Mouse (Mus musculus): ENCODE results near the gene Cxcl17. TPM values are rescaled to one million over a fixed set of nuclear protein-coding genes. Genes with fewer than 3 reads are reported as not detected.

Gene Cxcl17
- total RNA-seq, 1 experiment from 2014 or later = not detected

DNA sequence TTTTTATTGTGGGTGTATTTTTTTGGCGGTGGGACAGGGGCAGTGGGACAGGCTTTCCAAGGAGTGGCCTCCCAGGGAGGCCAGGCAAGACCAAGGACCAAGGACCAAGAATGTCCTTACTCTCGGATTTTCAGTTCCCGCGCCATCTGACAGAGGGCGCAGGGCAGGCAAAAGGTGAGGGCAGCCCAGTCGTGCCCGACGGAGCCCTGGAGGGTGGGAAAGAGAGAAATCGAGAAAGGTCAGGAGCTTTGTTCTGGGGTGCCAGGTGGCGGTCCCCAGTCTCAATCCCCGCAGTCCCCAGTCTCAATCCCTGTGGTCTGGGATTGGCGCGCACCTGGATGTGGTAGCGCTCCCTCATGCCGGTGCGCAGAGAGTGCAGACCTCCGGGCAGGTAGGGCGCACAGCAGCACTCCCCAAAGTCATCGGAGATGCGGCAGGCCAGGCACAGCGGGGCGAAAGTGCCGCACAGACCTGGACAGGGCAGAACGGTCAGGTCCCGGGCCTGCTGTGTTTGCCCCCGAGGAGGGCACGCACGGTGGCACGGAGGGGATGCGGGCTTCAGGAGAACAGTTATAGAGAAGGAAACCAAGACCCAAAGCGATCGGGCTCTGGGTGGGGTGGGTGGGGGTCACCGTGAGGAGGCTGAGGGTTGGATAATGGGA is 44.9 kb downstream of the Cxcl17 start:
- no peak for DNase-seq

DNA sequence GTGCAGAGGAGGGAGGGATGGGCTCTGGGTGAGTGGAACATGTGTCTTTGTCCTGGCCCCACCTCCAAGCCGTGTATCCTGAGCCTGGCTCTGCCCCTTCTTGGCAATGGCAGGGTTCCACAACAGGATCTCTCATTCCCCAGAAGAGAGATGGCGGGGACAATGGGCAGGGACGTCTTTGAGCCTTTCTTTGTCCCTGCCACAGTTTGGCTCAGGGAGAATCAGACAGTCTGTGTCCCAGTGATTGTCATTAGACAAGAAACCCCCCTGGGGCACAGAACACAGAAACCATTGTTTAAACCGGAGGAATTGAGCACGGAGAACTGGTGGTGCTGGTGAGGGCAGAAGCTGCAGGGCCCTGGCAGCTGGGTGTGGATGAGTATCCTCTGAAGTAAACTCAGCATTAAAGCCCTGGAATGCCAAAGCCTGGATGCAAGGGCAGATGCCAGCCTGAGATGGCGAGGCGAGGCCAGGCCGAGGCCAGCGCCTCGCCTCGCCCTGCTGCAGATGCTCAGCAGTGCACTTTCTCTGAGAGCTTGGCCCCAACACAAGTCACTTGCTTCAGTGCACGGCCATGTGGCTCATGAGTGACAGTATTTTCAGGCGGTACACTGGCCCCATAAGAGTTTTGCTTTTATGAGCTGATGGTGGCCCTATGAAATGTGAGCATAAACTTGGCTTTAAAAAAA is 46.6 kb downstream of the Cxcl17 start:
- no peak for DNase-seq

DNA sequence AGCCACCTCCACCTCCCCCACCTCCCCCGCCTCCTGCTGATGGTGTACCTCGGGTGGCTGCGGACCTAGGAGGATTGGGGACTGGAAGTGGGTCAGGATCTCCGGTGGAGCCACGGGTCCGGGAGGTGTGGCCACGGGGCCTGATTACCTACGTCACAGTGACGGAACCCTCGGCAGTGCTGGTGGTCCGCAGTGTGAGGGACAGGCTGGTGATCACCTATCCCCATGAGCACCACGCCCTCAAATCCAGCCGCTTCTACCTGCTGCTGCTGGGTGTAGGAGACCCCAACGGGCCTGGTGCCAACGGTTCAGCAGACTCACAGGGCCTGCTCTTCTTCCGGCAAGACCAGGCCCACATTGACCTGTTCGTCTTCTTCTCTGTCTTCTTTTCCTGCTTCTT is 49.1 kb downstream of the Cxcl17 start:
- DNase-seq = no peak

GRCm38 (mm10) chr7:25363151-25363550 is 49.5 kb downstream of the Cxcl17 start:
- DNase-seq = peak; percentile 63

DNA sequence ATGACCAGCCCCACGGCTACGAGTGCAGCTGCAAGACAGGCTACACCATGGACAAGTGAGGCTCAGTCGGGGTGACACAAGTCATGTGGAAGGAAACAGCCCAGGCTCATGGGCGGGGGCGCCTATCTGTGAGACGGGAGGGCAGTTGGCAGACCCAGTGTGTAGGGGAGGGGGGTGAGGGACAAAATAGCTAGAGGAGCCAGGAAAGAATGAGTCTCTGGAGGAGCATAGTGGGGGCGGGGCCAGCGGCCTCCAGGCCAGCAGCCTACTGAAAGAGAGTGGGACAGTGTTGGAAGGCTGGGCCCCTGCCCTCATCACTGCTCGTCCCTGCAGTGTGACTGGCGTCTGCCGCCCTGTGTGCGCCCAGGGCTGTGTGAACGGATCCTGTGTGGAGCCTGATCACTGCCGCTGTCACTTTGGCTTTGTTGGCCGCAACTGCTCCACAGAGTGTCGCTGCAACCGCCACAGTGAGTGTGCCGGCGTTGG is 53.9 kb downstream of the Cxcl17 start:
- DNase-seq = no peak

Other genes starting within 250 kb of the Cxcl17 start
- 0.67 and 1.0 TPM in 2 replicates for gene Pou2f2, start 233.2 kb downstream of the Cxcl17 start, total RNA-seq (2021)
- gene Dedd2, start 192.3 kb downstream of the Cxcl17 start, total RNA-seq (2021) = 17.5 and 18.0 TPM in 2 replicates
- 14.6 and 16.0 TPM in 2 replicates for gene Zfp526, start 191.5 kb downstream of the Cxcl17 start, total RNA-seq (2021)
- gene Gsk3a, start 175.0 kb downstream of the Cxcl17 start, total RNA-seq (2021) = 97.4 and 108 TPM in 2 replicates
- gene Erf, start 162.1 kb downstream of the Cxcl17 start, total RNA-seq (2021) = 19.4 and 33.2 TPM in 2 replicates
- gene Cic, start 145.2 kb downstream of the Cxcl17 start, total RNA-seq (2021) = 134 and 146 TPM in 2 replicates
- 31.9 and 35.8 TPM in 2 replicates for gene Pafah1b3, start 114.9 kb downstream of the Cxcl17 start, total RNA-seq (2021)
- gene Prr19, start 111.5 kb downstream of the Cxcl17 start, total RNA-seq (2021) = not detected in 2 replicates
- 1.6 and 3.7 TPM in 2 replicates for gene Tmem145, start 106.8 kb downstream of the Cxcl17 start, total RNA-seq (2021)
- gene Megf8, start 95.7 kb downstream of the Cxcl17 start, total RNA-seq (2021) = 56.9 and 77.1 TPM in 2 replicates
- gene Cnfn, start 43.2 kb downstream of the Cxcl17 start, total RNA-seq (2021) = not detected in 2 replicates
- gene Lipe, start 14.2 kb downstream of the Cxcl17 start, total RNA-seq (2021) = 295 and 303 TPM in 2 replicates
- 19.9 and 22.7 TPM in 2 replicates for gene Ceacam1, start 64.7 kb upstream of the Cxcl17 start, total RNA-seq (2021)
- 2.3 and 2.7 TPM in 2 replicates for gene Ceacam2, start 127.0 kb upstream of the Cxcl17 start, total RNA-seq (2021)
- not detected in 2 replicates for gene Erich4, start 203.0 kb upstream of the Cxcl17 start, total RNA-seq (2021)
- 29.1 and 33.1 TPM in 2 replicates for gene Dmac2, start 206.5 kb upstream of the Cxcl17 start, total RNA-seq (2021)
- gene B3gnt8, start 213.8 kb upstream of the Cxcl17 start, total RNA-seq (2021) = 0.90 and 2.8 TPM in 2 replicates
- 180 and 185 TPM in 2 replicates for gene Bckdha, start 246.1 kb upstream of the Cxcl17 start, total RNA-seq (2021)
- gene Exosc5, start 246.3 kb upstream of the Cxcl17 start, total RNA-seq (2021) = 47.6 and 59.4 TPM in 2 replicates

All from adrenal gland, postnatal 25 days (tissue).